Mouse (Mus musculus) gastrocnemius, postnatal 14 days (tissue): ENCODE measurements around the gene Atl1. TPM values are rescaled to one million over a fixed set of nuclear protein-coding genes. Genes with fewer than 3 reads are reported as not detected.

Experiments used
- DNase-seq: peaks from one replicate; pipeline ENCODE4 v3.0.0; 2021; ENCODE audit warnings: mixed read lengths
- intact Hi-C: fragments of 180-260 bp; cut with DNase I; formaldehyde crosslinking; loops from one replicate; pipeline ENCODE4 v1.15.1; 2025; ENCODE audit warnings: low total_unique reads
- total RNA-seq, 2 experiments: library from RNA; stranded (reverse); gene quantifications; 2 replicates each; pipeline ENCODE4 v1.2.3; 2021

Gene Atl1
- total RNA-seq, 2 experiments from 2014 or later: 1.3 to 2.7 TPM

GRCm38 (mm10) chr12:69879739-69880138, 12.7 kb upstream of the Atl1 start:
- DNase-seq: no peak
- intact Hi-C loops: no loop called here

- DNase-seq: no peak
- intact Hi-C loops: no loop called here
Observed at GRCm38 (mm10) chr12:69881198-69881905, 11.1 kb upstream of the Atl1 start.

GRCm38 (mm10) chr12:69884053-69884452, 8.4 kb upstream of the Atl1 start:
- no peak for DNase-seq
- intact Hi-C loops: no loop called here

- no peak for DNase-seq
- intact Hi-C loops: no loop called here
Observed at GRCm38 (mm10) chr12:69885170-69885923, 7.1 kb upstream of the Atl1 start.

- intact Hi-C loops: no loop called here
- DNase-seq: no peak
Observed at GRCm38 (mm10) chr12:69887776-69888175, 4.6 kb upstream of the Atl1 start.

- DNase-seq: no peak
- intact Hi-C loops: no loop called here
Observed at GRCm38 (mm10) chr12:69888345-69888744, 4.1 kb upstream of the Atl1 start.

GRCm38 (mm10) chr12:69890051-69890450, 2.4 kb upstream of the Atl1 start:
- no peak for DNase-seq
- intact Hi-C loops: loop anchor here (10.0 kb wide), 1 partner anchor 55 kb away; no protein-coding TSS in a partner anchor

GRCm38 (mm10) chr12:69890476-69890875, 1.9 kb upstream of the Atl1 start:
- intact Hi-C loops: loop anchor here (10.0 kb wide), 1 partner anchor 56 kb away; no protein-coding TSS in a partner anchor
- no peak for DNase-seq

- intact Hi-C loops: loop anchor here (10.0 kb wide), 1 partner anchor 57 kb away; no protein-coding TSS in a partner anchor
- no peak for DNase-seq
Observed at GRCm38 (mm10) chr12:69891721-69892120, 693 bp upstream of the Atl1 start.

GRCm38 (mm10) chr12:69893927-69894326, 1.5 kb downstream of the Atl1 start:
- DNase-seq: no peak
- intact Hi-C loops: loop anchor here (10.0 kb wide), 1 partner anchor 59 kb away; no protein-coding TSS in a partner anchor

GRCm38 (mm10) chr12:69895046-69895445, 2.6 kb downstream of the Atl1 start:
- DNase-seq: no peak
- intact Hi-C loops: loop anchor here (5.0 to 10.0 kb wide), 2 partner anchors 60 to 158 kb away; no protein-coding TSS in a partner anchor

- intact Hi-C loops: loop anchor here (5.0 to 10.0 kb wide), 2 partner anchors 63 to 161 kb away; no protein-coding TSS in a partner anchor
- DNase-seq: no peak
Observed at GRCm38 (mm10) chr12:69898119-69898518, 5.7 kb downstream of the Atl1 start.

- intact Hi-C loops: no loop called here
- no peak for DNase-seq
Observed at GRCm38 (mm10) chr12:69904991-69905390, 12.6 kb downstream of the Atl1 start.

GRCm38 (mm10) chr12:69907667-69908510, 15.5 kb downstream of the Atl1 start:
- intact Hi-C loops: no loop called here
- DNase-seq: peak; percentile 20

GRCm38 (mm10) chr12:69908511-69908900, 16.1 kb downstream of the Atl1 start:
- no peak for DNase-seq

GRCm38 (mm10) chr12:69911906-69912305, 19.5 kb downstream of the Atl1 start:
- intact Hi-C loops: no loop called here

More at GRCm38 (mm10) chr12:69908511-69908900, 16.1 kb downstream of the Atl1 start:
- intact Hi-C loops: no loop called here

GRCm38 (mm10) chr12:69912737-69913136, 20.3 kb downstream of the Atl1 start:
- intact Hi-C loops: no loop called here

More at GRCm38 (mm10) chr12:69911906-69912305, 19.5 kb downstream of the Atl1 start:
- no peak for DNase-seq

GRCm38 (mm10) chr12:69917870-69918269, 25.5 kb downstream of the Atl1 start:
- no peak for DNase-seq
- intact Hi-C loops: no loop called here

More at GRCm38 (mm10) chr12:69912737-69913136, 20.3 kb downstream of the Atl1 start:
- no peak for DNase-seq

- intact Hi-C loops: no loop called here
- no peak for DNase-seq
Observed at GRCm38 (mm10) chr12:69922099-69922498, 29.7 kb downstream of the Atl1 start.
